Mouse (Mus musculus) A20 (cell line): ENCODE measurements around the gene Zfp131.
A peak's percentile ranks its signal among the peaks of the same experiment; 100 is the strongest.

Experiments
- DNase-seq: peaks from one replicate; pipeline ENCODE4 v3.0.0-alpha.2; 2011; ENCODE audit warnings: low read depth, low spot score

Gene Zfp131

DNA sequence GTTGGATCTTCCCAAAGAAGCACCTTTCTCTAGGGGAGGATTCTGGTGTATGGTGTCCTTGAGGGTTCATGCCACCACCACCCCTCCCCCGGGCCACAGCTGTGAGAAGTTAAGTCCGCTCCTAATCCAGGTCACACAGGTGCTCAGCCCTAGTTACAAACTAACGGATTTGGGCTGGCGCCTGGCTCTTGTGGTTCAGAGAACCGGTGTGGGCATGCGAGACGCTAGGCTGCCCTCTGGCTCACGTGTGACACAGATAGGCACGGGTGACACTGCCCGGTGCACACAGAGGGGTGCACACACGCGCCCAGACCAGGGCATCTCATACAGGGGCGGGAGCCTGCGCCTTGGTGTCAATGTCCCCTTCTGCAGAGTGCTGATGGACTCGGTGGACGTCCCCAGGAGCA lies 35.5 kb downstream of the Zfp131 start:
- no peak for DNase-seq

GRCm38 (mm10) chr13:119754635-119755020 lies 36.1 kb downstream of the Zfp131 start:
- DNase-seq = no peak

DNA sequence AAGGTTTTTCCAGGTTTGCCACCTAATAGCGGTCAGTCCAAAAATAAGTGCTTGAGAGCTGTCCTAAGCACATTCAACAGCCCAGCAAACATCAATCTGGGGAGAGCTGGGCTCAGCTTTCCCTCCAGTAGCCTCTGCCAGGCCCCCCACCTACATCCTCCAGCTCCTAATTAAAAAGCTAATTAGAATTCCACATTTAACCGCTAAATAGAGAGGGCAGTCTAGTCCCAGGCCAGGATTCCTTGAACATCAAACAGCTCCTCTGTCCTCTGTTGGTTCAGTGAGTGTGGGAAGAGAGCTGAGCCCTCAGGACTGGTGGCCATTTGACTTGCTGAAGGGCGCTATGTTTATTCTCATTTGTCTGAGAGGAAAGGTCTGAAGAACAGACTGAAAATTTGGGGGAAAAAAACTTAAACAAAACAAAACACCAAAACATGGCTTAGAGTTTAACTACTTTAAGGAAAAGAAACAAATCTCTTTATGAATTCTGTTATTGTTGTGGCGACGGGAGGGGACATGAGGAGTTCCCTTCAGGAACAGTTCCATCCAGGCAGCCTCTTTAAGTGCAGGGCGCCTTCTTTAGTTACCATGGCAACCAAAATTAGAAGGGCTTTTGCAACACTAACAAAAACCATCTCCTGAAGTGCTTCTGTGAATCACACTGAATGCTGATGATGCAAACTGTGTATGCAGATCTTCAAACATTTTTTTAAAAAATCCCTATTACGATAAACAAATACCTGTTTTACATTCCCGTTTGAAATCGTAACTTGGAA lies 36.6 kb downstream of the Zfp131 start:
- DNase-seq = no peak

DNA sequence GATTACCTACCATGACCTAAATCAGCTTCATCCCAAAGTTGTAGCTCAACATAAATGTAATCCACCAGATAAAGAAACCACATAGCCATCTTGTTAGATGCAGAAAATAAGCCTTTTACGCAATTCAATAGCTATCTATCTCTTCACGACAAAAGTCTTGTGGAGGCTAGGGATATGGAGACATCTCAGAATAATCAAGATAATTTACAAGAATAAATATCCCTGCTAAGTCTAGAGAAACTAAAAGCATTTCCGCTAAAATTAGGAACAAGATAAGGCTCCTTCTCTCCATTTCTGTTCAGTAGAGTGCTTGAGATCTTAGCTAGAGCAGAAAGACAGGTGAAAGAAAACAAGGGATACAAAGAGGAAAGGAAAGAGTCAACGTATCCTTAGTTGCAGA lies 43.8 kb downstream of the Zfp131 start:
- no peak for DNase-seq

- DNase-seq = peak; percentile 42
Measured at GRCm38 (mm10) chr13:119743470-119743869, 47.2 kb downstream of the Zfp131 start.

DNA sequence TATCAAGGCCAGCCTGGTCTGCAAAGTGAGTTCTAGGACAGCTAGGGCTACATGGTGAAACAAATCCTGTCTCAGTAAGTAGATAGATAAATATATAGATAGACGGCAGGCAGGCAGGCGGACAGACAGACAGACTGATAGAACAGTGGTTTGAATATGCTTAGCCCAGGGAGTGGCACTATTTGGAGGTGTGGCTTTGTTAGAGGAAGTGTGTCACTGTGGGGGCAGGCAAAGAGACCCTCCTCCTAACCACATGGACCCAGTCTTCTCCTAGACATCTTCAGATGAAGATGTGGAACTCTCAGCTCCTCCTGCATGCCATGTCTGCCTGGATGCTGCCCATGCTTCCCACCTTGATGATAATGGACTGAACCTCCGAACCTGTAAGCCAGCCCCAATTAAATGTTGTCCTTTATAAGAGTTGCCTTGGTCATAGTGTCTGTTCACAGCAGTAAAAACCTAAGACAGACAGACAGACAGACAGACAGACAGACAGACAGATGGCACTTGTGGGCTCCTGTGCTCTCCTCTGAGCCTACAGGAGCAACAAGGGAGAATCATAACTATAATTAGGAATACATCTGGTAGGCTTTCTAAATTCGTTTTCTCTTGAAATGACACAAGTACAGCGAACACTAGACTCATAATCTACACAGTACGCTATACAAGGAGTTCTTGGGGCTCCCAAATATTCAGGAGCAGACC lies 47.8 kb downstream of the Zfp131 start:
- no peak for DNase-seq

GRCm38 (mm10) chr13:119741390-119742237 lies 49.1 kb downstream of the Zfp131 start:
- no peak for DNase-seq

DNA sequence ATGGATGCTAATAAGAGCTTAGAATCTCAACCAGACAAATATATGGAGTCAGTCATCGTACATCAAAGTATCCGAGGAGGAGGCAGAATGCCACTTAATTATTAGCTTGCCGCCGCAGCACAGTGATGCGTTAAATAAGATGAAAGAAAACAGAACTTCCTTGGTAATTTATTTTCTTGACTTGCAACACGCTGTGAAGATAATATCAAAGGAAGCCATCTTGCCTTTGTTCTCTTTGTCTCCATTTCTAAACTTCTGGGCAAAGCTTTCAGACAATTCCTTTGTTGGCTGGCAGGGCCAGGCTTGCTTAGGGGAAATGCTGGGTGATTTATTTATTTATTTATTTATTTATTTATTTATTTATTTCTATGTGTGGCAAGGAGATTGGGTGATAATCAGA lies 59.2 kb downstream of the Zfp131 start:
- no peak for DNase-seq

GRCm38 (mm10) chr13:119729406-119729805 lies 61.3 kb downstream of the Zfp131 start:
- no peak for DNase-seq

DNA sequence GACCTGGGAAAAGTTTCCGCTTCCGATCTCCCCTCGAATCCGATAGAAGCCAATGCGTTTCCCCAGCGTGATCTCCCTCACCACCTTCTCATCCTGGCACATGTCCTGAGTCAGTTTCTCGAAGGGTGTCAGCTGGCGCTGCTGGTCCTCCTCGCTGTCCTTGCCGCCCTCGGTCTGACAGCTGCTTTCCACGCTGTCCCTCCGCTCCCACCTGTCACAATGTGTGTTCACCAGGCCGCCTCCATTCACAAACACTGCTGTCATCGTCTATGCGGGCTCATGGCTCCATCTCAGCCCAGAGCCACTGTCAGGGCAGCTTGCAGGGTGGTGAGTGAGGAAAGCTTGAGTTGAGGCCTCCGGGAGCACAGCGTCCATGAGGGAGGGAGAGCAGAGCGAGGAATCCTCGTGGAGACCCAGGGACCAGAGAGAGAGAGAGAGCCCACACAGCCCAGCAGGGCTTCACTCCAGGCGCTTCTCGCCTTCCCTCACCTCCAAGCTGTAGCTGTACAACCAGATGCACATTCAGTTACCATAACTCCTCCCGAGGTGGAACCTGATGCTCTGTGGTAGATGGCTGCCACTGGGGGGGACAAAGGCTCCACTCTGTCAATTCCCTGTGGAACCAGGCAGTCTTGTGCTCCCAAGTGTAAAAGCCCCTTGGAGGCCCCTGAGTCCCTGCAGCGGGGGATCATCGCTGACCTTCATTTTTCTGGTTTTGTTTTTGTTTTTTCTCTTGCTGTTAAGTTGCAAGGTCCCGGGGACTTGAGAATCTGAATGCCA lies 62.9 kb downstream of the Zfp131 start:
- DNase-seq = no peak

- no peak for DNase-seq
Measured at GRCm38 (mm10) chr13:119724541-119724940, 66.1 kb downstream of the Zfp131 start.

DNA sequence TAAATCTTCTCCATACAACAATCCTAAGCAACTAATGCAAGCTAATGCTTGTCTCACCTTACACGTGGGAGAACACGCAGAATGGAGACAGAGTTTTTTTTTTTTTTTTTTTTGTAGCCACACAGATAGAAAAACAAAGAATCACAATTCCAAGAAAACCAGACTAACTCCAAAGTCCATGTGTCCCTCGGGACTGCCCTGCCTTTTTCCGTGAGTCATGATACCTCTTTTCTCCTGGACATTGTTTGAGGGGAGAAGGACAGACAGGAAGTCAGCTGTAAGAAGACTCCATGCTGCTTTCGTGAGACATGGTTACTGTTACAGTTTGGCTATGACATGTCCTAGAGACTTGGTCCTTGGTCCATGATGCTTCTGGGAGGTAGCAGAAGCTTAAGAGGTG lies 67.3 kb downstream of the Zfp131 start:
- DNase-seq = no peak

GRCm38 (mm10) chr13:119722447-119722846 lies 68.2 kb downstream of the Zfp131 start:
- no peak for DNase-seq

DNA sequence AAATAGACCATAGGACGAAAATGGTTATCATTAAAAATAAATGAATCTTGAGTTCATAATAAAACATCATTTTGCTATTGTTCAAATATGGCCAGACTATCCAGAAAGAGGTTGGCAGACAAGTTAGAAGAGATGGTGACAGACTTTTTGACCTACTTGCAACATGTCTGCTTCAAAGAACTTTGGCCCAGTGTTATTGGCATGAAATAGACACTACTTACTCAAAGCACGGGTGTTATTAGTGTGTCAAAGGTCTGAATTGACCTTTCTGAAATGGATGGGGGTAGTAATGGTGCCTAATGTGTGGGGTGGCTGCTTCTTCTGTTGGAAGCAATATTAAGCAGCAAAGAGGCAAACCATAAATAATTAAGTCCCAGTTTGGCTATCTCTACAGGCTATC lies 74.6 kb downstream of the Zfp131 start:
- DNase-seq = no peak
